Mouse (Mus musculus): ENCODE measurements around the gene Tmem135. TPM values are rescaled to one million over a fixed set of nuclear protein-coding genes. Genes with fewer than 3 reads are reported as not detected.

Gene Tmem135
- polyA plus RNA-seq, 1 experiment from 2014 or later, result 28.8 TPM

- ATAC-seq, result no peak
- no peak overlapping the region for H3K4me3 ChIP-seq (ENCODE audit: low read depth, low read length)
- H3K27me3 ChIP-seq (ENCODE audit: control insufficient read depth, insufficient read depth, low read depth, low read length), result no peaks in the 10 kb centered on the region
- no peak overlapping the region for H3K4me2 ChIP-seq (ENCODE audit: low read length)
- H3K9ac ChIP-seq (ENCODE audit: low read depth, low read length), result no peak overlapping the region
- no peak overlapping the region for H3K27ac ChIP-seq (ENCODE audit: low read length)
- H3K4me1 ChIP-seq (ENCODE audit: control insufficient read depth, insufficient read depth, low read length), result no peaks in the 10 kb centered on the region
- H3K36me3 ChIP-seq (ENCODE audit: control insufficient read depth, insufficient read depth, low read length), result no peaks in the 10 kb centered on the region
- 89% methylated on average over 3 of the region's 3 CpGs for WGBS
- no peaks in the 10 kb centered on the region for H3K9me3 ChIP-seq (replicated peaks; ENCODE audit: control insufficient read depth, low read length, poor library complexity, severe bottlenecking)
These were observed 21.1 kb downstream of the Tmem135 start for GRCm38 (mm10) chr7:89382892-89383291.

- Histone ChIP-seq H3K27me3 (ENCODE audit: control insufficient read depth, insufficient read depth, low read depth, low read length) (no peaks in the 10 kb centered on the region), H3K4me3 (ENCODE audit: low read depth, low read length) (no peak overlapping the region), H3K4me2 (ENCODE audit: low read length) (no peak overlapping the region), H3K4me1 (ENCODE audit: control insufficient read depth, insufficient read depth, low read length) (no peaks in the 10 kb centered on the region), H3K27ac (ENCODE audit: low read length) (no peak overlapping the region), H3K36me3 (ENCODE audit: control insufficient read depth, insufficient read depth, low read length) (no peaks in the 10 kb centered on the region), H3K9me3 (replicated peaks; ENCODE audit: control insufficient read depth, low read length, poor library complexity, severe bottlenecking) (no peaks in the 10 kb centered on the region), H3K9ac (ENCODE audit: low read depth, low read length) (no peak overlapping the region)
- WGBS, result 41% methylated on average over 7 of the region's 7 CpGs
- ATAC-seq, result no peak
These were observed 22.9 kb downstream of the Tmem135 start for GRCm38 (mm10) chr7:89380935-89381705.

- H3K4me1 ChIP-seq (ENCODE audit: control insufficient read depth, insufficient read depth, low read length), result no peaks in the 10 kb centered on the region
- WGBS, result 79% methylated on average over 6 of the region's 6 CpGs
- no peak overlapping the region for H3K4me3 ChIP-seq (ENCODE audit: low read depth, low read length)
These were observed 32.3 kb downstream of the Tmem135 start for GRCm38 (mm10) chr7:89371623-89372295.

GRCm38 (mm10) chr7:89370917-89371316, 33.1 kb downstream of the Tmem135 start:
- Histone ChIP-seq H3K9me3 (replicated peaks; ENCODE audit: control insufficient read depth, low read length, poor library complexity, severe bottlenecking) (no peaks in the 10 kb centered on the region), H3K36me3 (ENCODE audit: control insufficient read depth, insufficient read depth, low read length) (no peaks in the 10 kb centered on the region), H3K27ac (ENCODE audit: low read length) (no peak overlapping the region), H3K27me3 (ENCODE audit: control insufficient read depth, insufficient read depth, low read depth, low read length) (peaks cover 4% of the 10 kb centered on the region), H3K4me3 (ENCODE audit: low read depth, low read length) (no peak overlapping the region), H3K4me2 (ENCODE audit: low read length) (no peak overlapping the region), H3K4me1 (ENCODE audit: control insufficient read depth, insufficient read depth, low read length) (no peaks in the 10 kb centered on the region), H3K9ac (ENCODE audit: low read depth, low read length) (no peak overlapping the region)
- 44% methylated on average over 1 of the region's 1 CpGs for WGBS
- ATAC-seq, result no peak

More at GRCm38 (mm10) chr7:89371623-89372295, 32.3 kb downstream of the Tmem135 start:
- no peak overlapping the region for H3K9ac ChIP-seq (ENCODE audit: low read depth, low read length)
- H3K4me2 ChIP-seq (ENCODE audit: low read length), result no peak overlapping the region
- no peak overlapping the region for H3K27ac ChIP-seq (ENCODE audit: low read length)
- no peaks in the 10 kb centered on the region for H3K36me3 ChIP-seq (ENCODE audit: control insufficient read depth, insufficient read depth, low read length)
- peaks cover 4% of the 10 kb centered on the region for H3K27me3 ChIP-seq (ENCODE audit: control insufficient read depth, insufficient read depth, low read depth, low read length)
- no peak for ATAC-seq
- H3K9me3 ChIP-seq (replicated peaks; ENCODE audit: control insufficient read depth, low read length, poor library complexity, severe bottlenecking), result no peaks in the 10 kb centered on the region

GRCm38 (mm10) chr7:89370086-89370485, 33.9 kb downstream of the Tmem135 start:
- no peak for ATAC-seq
- Histone ChIP-seq H3K4me2 (ENCODE audit: low read length) (no peak overlapping the region), H3K4me3 (ENCODE audit: low read depth, low read length) (no peak overlapping the region), H3K27ac (ENCODE audit: low read length) (no peak overlapping the region), H3K27me3 (ENCODE audit: control insufficient read depth, insufficient read depth, low read depth, low read length) (peaks cover 4% of the 10 kb centered on the region), H3K9me3 (replicated peaks; ENCODE audit: control insufficient read depth, low read length, poor library complexity, severe bottlenecking) (no peaks in the 10 kb centered on the region), H3K4me1 (ENCODE audit: control insufficient read depth, insufficient read depth, low read length) (no peaks in the 10 kb centered on the region), H3K36me3 (ENCODE audit: control insufficient read depth, insufficient read depth, low read length) (no peaks in the 10 kb centered on the region), H3K9ac (ENCODE audit: low read depth, low read length) (no peak overlapping the region)
- 83% methylated on average over 1 of the region's 1 CpGs for WGBS

GRCm38 (mm10) chr7:89367643-89368042, 36.4 kb downstream of the Tmem135 start:
- Histone ChIP-seq H3K27ac (ENCODE audit: low read length) (no peak overlapping the region), H3K4me2 (ENCODE audit: low read length) (no peak overlapping the region), H3K4me3 (ENCODE audit: low read depth, low read length) (no peak overlapping the region), H3K36me3 (ENCODE audit: control insufficient read depth, insufficient read depth, low read length) (no peaks in the 10 kb centered on the region), H3K9ac (ENCODE audit: low read depth, low read length) (no peak overlapping the region), H3K4me1 (ENCODE audit: control insufficient read depth, insufficient read depth, low read length) (no peaks in the 10 kb centered on the region), H3K27me3 (ENCODE audit: control insufficient read depth, insufficient read depth, low read depth, low read length) (peaks cover 4% of the 10 kb centered on the region), H3K9me3 (replicated peaks; ENCODE audit: control insufficient read depth, low read length, poor library complexity, severe bottlenecking) (no peaks in the 10 kb centered on the region)
- 15% methylated on average over 3 of the region's 3 CpGs for WGBS
- no peak for ATAC-seq

- Histone ChIP-seq H3K36me3 (ENCODE audit: control insufficient read depth, insufficient read depth, low read length) (no peaks in the 10 kb centered on the region), H3K9ac (ENCODE audit: low read depth, low read length) (no peak overlapping the region), H3K4me1 (ENCODE audit: control insufficient read depth, insufficient read depth, low read length) (no peaks in the 10 kb centered on the region), H3K27me3 (ENCODE audit: control insufficient read depth, insufficient read depth, low read depth, low read length) (peaks cover 4% of the 10 kb centered on the region), H3K4me3 (ENCODE audit: low read depth, low read length) (no peak overlapping the region), H3K9me3 (replicated peaks; ENCODE audit: control insufficient read depth, low read length, poor library complexity, severe bottlenecking) (no peaks in the 10 kb centered on the region), H3K27ac (ENCODE audit: low read length) (no peak overlapping the region), H3K4me2 (ENCODE audit: low read length) (no peak overlapping the region)
- 52% methylated on average over 10 of the region's 10 CpGs for WGBS
- ATAC-seq, result no peak
These were observed 38.7 kb downstream of the Tmem135 start for GRCm38 (mm10) chr7:89365135-89365880.

GRCm38 (mm10) chr7:89363975-89364374, 40.0 kb downstream of the Tmem135 start:
- no peak for ATAC-seq
- Histone ChIP-seq H3K4me2 (ENCODE audit: low read length) (no peak overlapping the region), H3K27ac (ENCODE audit: low read length) (no peak overlapping the region), H3K9me3 (replicated peaks; ENCODE audit: control insufficient read depth, low read length, poor library complexity, severe bottlenecking) (no peaks in the 10 kb centered on the region), H3K9ac (ENCODE audit: low read depth, low read length) (no peak overlapping the region), H3K4me1 (ENCODE audit: control insufficient read depth, insufficient read depth, low read length) (no peaks in the 10 kb centered on the region), H3K36me3 (ENCODE audit: control insufficient read depth, insufficient read depth, low read length) (no peaks in the 10 kb centered on the region), H3K4me3 (ENCODE audit: low read depth, low read length) (no peak overlapping the region), H3K27me3 (ENCODE audit: control insufficient read depth, insufficient read depth, low read depth, low read length) (peaks cover 4% of the 10 kb centered on the region)
- WGBS, result 94% methylated on average over 5 of the region's 5 CpGs

GRCm38 (mm10) chr7:89356307-89356706, 47.7 kb downstream of the Tmem135 start:
- H3K27ac ChIP-seq (ENCODE audit: low read length), result no peak overlapping the region
- H3K36me3 ChIP-seq (ENCODE audit: control insufficient read depth, insufficient read depth, low read length), result no peaks in the 10 kb centered on the region
- no peak overlapping the region for H3K4me3 ChIP-seq (ENCODE audit: low read depth, low read length)
- no peak; the same call in 1 of the 2 replicates for ATAC-seq
- no peaks in the 10 kb centered on the region for H3K4me1 ChIP-seq (ENCODE audit: control insufficient read depth, insufficient read depth, low read length)
- WGBS, result 91% methylated on average over 4 of the region's 4 CpGs
- H3K4me2 ChIP-seq (ENCODE audit: low read length), result no peak overlapping the region
- no peaks in the 10 kb centered on the region for H3K27me3 ChIP-seq (ENCODE audit: control insufficient read depth, insufficient read depth, low read depth, low read length)
- H3K9ac ChIP-seq (ENCODE audit: low read depth, low read length), result no peak overlapping the region
- no peaks in the 10 kb centered on the region for H3K9me3 ChIP-seq (replicated peaks; ENCODE audit: control insufficient read depth, low read length, poor library complexity, severe bottlenecking)
